Mouse (Mus musculus) C2C12 (cell line): ENCODE measurements at regions not wholly inside any gene's neighbourhood (a gene's known extent, or its start where the extent isn't known, plus 50 kb on each side); places are given as distances from the start of the nearest gene placed in this dataset.
"Not testable (repeated sequence)": the region's sequence is repeated elsewhere in the genome, so short reads cannot be mapped to it uniquely, and the experiment has no call there.

ENCODE experiments used
- H3K27me3 ChIP-seq: one replicate; pipeline ENCODE4 v1.6.1; 2011; ENCODE audit not compliant: control insufficient read depth, insufficient read depth, insufficient read length
- H3K36me3 ChIP-seq: one replicate; pipeline ENCODE4 v1.6.1; 2011; ENCODE audit not compliant: control insufficient read depth, insufficient read depth
- H3K4me3 ChIP-seq: one replicate; pipeline ENCODE4 v1.5.1; 2011; ENCODE audit warnings: mild to moderate bottlenecking, control low read depth; ENCODE audit not compliant: poor library complexity, insufficient read depth, severe bottlenecking
- H3K79me2 ChIP-seq: one replicate; pipeline ENCODE4 v1.6.1; 2011; ENCODE audit not compliant: control insufficient read depth, insufficient read depth
- H3K79me3 ChIP-seq: one replicate; pipeline ENCODE4 v1.6.1; 2011; ENCODE audit warnings: low read depth, control low read depth
- H3ac ChIP-seq: one replicate; pipeline ENCODE3; 2011; ENCODE audit warnings: low read depth; ENCODE audit not compliant: control insufficient read depth, insufficient read length
- CEBPB ChIP-seq: IDR thresholded peaks from one replicate; pipeline ENCODE4 v1.6.1; 2011; ENCODE audit warnings: low read depth, mild to moderate bottlenecking, control low read depth, moderate library complexity
- CTCF ChIP-seq: IDR thresholded peaks from one replicate; pipeline ENCODE4 v1.5.1; 2011; ENCODE audit not compliant: control insufficient read depth, insufficient read depth, insufficient read length
- FOSL1 ChIP-seq: IDR thresholded peaks from one replicate; pipeline ENCODE4 v1.8.0; 2011; ENCODE audit warnings: mild to moderate bottlenecking, low read length; ENCODE audit not compliant: poor library complexity, insufficient read depth, severe bottlenecking
- MAX ChIP-seq: IDR thresholded peaks from one replicate; pipeline ENCODE4 v1.6.1; 2011; ENCODE audit warnings: mild to moderate bottlenecking, control low read depth
- MYOD1 ChIP-seq: IDR thresholded peaks from one replicate; pipeline ENCODE4 v1.6.1; 2011; ENCODE audit warnings: low read depth; ENCODE audit not compliant: control insufficient read depth, insufficient read length
- MYOG ChIP-seq: IDR thresholded peaks from one replicate; pipeline ENCODE4 v1.6.1; 2011; ENCODE audit not compliant: control insufficient read depth, insufficient read length; ENCODE audit errors: extremely low read depth
- USF1 ChIP-seq: IDR thresholded peaks from one replicate; pipeline ENCODE4 v1.6.1; 2011; ENCODE audit warnings: low read depth, mild to moderate bottlenecking, control low read depth, moderate library complexity

GRCm38 (mm10) chr1:113456538-113457273 is 1592.0 kb upstream of the Dsel start:
- Histone ChIP-seq H3K36me3 (no peaks in the 10 kb centered on the region), H3ac (no peak overlapping the region), H3K79me2 (no peaks in the 10 kb centered on the region), H3K79me3 (no peaks in the 10 kb centered on the region), H3K4me3 (no peak overlapping the region), H3K27me3 (no peaks in the 10 kb centered on the region)
- TF ChIP-seq MYOG, result no peak

- H3ac ChIP-seq, result no peak overlapping the region
These were observed 1569.0 kb upstream of the Dsel start for GRCm38 (mm10) chr1:113433701-113434100.

GRCm38 (mm10) chr1:113431266-113431665 is 1566.5 kb upstream of the Dsel start:
- H3K27me3 ChIP-seq, result no peaks in the 10 kb centered on the region
- no peaks in the 10 kb centered on the region for H3K79me2 ChIP-seq
- H3K4me3 ChIP-seq, result no peak overlapping the region
- H3K79me3 ChIP-seq, result no peaks in the 10 kb centered on the region
- no peaks in the 10 kb centered on the region for H3K36me3 ChIP-seq
- no peak for TF ChIP-seq CTCF
- no peak for TF ChIP-seq MAX
- TF ChIP-seq USF1, result no peak
- no peak for TF ChIP-seq CEBPB
- no peak for TF ChIP-seq FOSL1
- no peak for TF ChIP-seq MYOD1
- H3ac ChIP-seq, result no peak overlapping the region

More at GRCm38 (mm10) chr1:113433701-113434100, 1569.0 kb upstream of the Dsel start:
- H3K4me3 ChIP-seq, result no peak overlapping the region
- H3K36me3 ChIP-seq, result no peaks in the 10 kb centered on the region
- no peaks in the 10 kb centered on the region for H3K79me3 ChIP-seq
- H3K27me3 ChIP-seq, result no peaks in the 10 kb centered on the region
- no peak for TF ChIP-seq USF1
- no peak for TF ChIP-seq MYOD1
- TF ChIP-seq MAX, result no peak
- TF ChIP-seq MYOG, result no peak
- no peak for TF ChIP-seq CTCF
- TF ChIP-seq CEBPB, result no peak
- TF ChIP-seq FOSL1, result no peak
- no peaks in the 10 kb centered on the region for H3K79me2 ChIP-seq

- Histone ChIP-seq H3K79me2 (no peaks in the 10 kb centered on the region), H3ac (no peak overlapping the region), H3K27me3 (no peaks in the 10 kb centered on the region), H3K4me3 (no peak overlapping the region), H3K79me3 (no peaks in the 10 kb centered on the region), H3K36me3 (no peaks in the 10 kb centered on the region)
- no peak for TF ChIP-seq MYOD1
- TF ChIP-seq CEBPB, result no peak
- TF ChIP-seq CTCF, result no peak
- TF ChIP-seq FOSL1, result no peak
- TF ChIP-seq MAX, result no peak
- TF ChIP-seq USF1, result no peak
- no peak for TF ChIP-seq MYOG
These were observed 1548.1 kb upstream of the Dsel start for GRCm38 (mm10) chr1:113412858-113413257.

- Histone ChIP-seq H3K79me3 (no peaks in the 10 kb centered on the region), H3K36me3 (no peaks in the 10 kb centered on the region), H3ac (no peak overlapping the region), H3K27me3 (no peaks in the 10 kb centered on the region), H3K4me3 (no peak overlapping the region), H3K79me2 (no peaks in the 10 kb centered on the region)
- TF ChIP-seq MYOG (no peak), USF1 (no peak), CTCF (no peak), MYOD1 (no peak), CEBPB (no peak), MAX (no peak), FOSL1 (no peak)
These were observed 1530.6 kb upstream of the Dsel start for GRCm38 (mm10) chr1:113395267-113395824.

- not testable (repeated sequence) for H3K79me2 ChIP-seq, H3K79me3 ChIP-seq, H3ac ChIP-seq, H3K4me3 ChIP-seq, H3K27me3 ChIP-seq, H3K36me3 ChIP-seq
These were observed 1529.6 kb upstream of the Dsel start for GRCm38 (mm10) chr1:113394326-113394725.
